Mouse (Mus musculus) G1E (cell line): ENCODE measurements at regions not wholly inside any gene's neighbourhood (a gene's known extent, or its start where the extent isn't known, plus 50 kb on each side); places are given as distances from the start of the nearest gene placed in this dataset.

Experiments
- ATAC-seq: 2 replicates; pipeline ENCODE4 v1.8.0; 2016; ENCODE audit warnings: mild to moderate bottlenecking; ENCODE audit not compliant: insufficient number of reproducible peaks, poor library complexity, low FRiP score, severe bottlenecking; ENCODE audit errors: extremely low read depth
- DNase-seq: peaks from one replicate; pipeline ENCODE4 v3.0.0; 2012; ENCODE audit warnings: low spot score
- H3K27me3 ChIP-seq: 2 replicates; pipeline ENCODE4 v1.6.1; 2012; ENCODE audit warnings: mild to moderate bottlenecking, low read length, inconsistent platforms; ENCODE audit not compliant: insufficient read depth
- H3K36me3 ChIP-seq: replicated peaks from 2 replicates; pipeline ENCODE3; 2012; ENCODE audit warnings: mild to moderate bottlenecking, inconsistent platforms
- H3K4me1 ChIP-seq: 2 replicates; pipeline ENCODE4 v1.6.1; 2012; ENCODE audit warnings: low read depth, low read length, inconsistent platforms, mixed read lengths; ENCODE audit not compliant: insufficient read depth
- H3K4me3 ChIP-seq: 2 replicates; pipeline ENCODE4 v1.5.1; 2012; ENCODE audit warnings: low read depth, mild to moderate bottlenecking, inconsistent platforms, low read length, moderate library complexity, mixed read lengths
- H3K9me3 ChIP-seq: replicated peaks from 2 replicates; pipeline ENCODE4 v1.6.1; 2012; ENCODE audit warnings: inconsistent platforms
- CTCF ChIP-seq: IDR thresholded peaks from 2 replicates; pipeline ENCODE4 v1.5.1; 2012; ENCODE audit warnings: low read depth, low read length, inconsistent platforms, mixed read lengths
- GATA1 ChIP-seq: IDR thresholded peaks from 2 replicates; pipeline ENCODE4 v1.6.1; 2012; ENCODE audit warnings: borderline replicate concordance, low read length, inconsistent platforms, mixed read lengths
- GATA2 ChIP-seq: IDR thresholded peaks from 2 replicates; pipeline ENCODE4 v1.6.1; 2012; ENCODE audit warnings: low read depth, low read length, inconsistent platforms, borderline replicate concordance
- POLR2AphosphoS5 ChIP-seq: IDR thresholded peaks from 2 replicates; pipeline ENCODE4 v1.6.1; 2012; ENCODE audit warnings: low read depth, low read length, inconsistent platforms; ENCODE audit not compliant: insufficient replicate concordance
- TAL1 ChIP-seq: conservative IDR thresholded peaks from 2 replicates; pipeline ENCODE4 v1.6.1; 2012; ENCODE audit warnings: low read depth, low read length, inconsistent platforms, mixed read lengths

- no peaks in the 10 kb centered on the region for H3K9me3 ChIP-seq
- TF ChIP-seq GATA2, result no peak
- TF ChIP-seq GATA1, result no peak
- no peak for TF ChIP-seq POLR2AphosphoS5
- no peak for TF ChIP-seq TAL1
- no peak for TF ChIP-seq CTCF
- H3K27me3 ChIP-seq, result peaks cover 8% of the 10 kb centered on the region
- H3K4me3 ChIP-seq, result no peak overlapping the region
- no peaks in the 10 kb centered on the region for H3K36me3 ChIP-seq
- no peak for DNase-seq
- H3K4me1 ChIP-seq, result peaks cover 13% of the 10 kb centered on the region
- ATAC-seq, result no peak
These were observed 522.2 kb upstream of the Cited2 start for GRCm38 (mm10) chr10:17200524-17201426.

GRCm38 (mm10) chr10:17201427-17201745 lies 521.6 kb upstream of the Cited2 start:
- no peak overlapping the region for H3K4me3 ChIP-seq
- ATAC-seq (no peak), DNase-seq (no peak)
- peaks cover 3% of the 10 kb centered on the region for H3K27me3 ChIP-seq
- no peaks in the 10 kb centered on the region for H3K9me3 ChIP-seq
- H3K4me1 ChIP-seq, result peaks cover 8% of the 10 kb centered on the region
- H3K36me3 ChIP-seq, result no peaks in the 10 kb centered on the region
- no peak for TF ChIP-seq GATA2
- no peak for TF ChIP-seq CTCF
- TF ChIP-seq TAL1, result no peak
- no peak for TF ChIP-seq POLR2AphosphoS5
- TF ChIP-seq GATA1, result no peak

- Histone ChIP-seq H3K36me3 (no peaks in the 10 kb centered on the region), H3K27me3 (peaks cover 3% of the 10 kb centered on the region), H3K4me3 (no peak overlapping the region), H3K9me3 (no peaks in the 10 kb centered on the region), H3K4me1 (peaks cover 7% of the 10 kb centered on the region)
- TF ChIP-seq CTCF (no peak), POLR2AphosphoS5 (no peak), GATA1 (no peak), GATA2 (no peak)
- ATAC-seq, result no peak
- DNase-seq, result no peak
These were observed 520.2 kb upstream of the Cited2 start for GRCm38 (mm10) chr10:17202556-17203415.

GRCm38 (mm10) chr10:17203416-17204110 lies 519.5 kb upstream of the Cited2 start:
- Histone ChIP-seq H3K9me3 (no peaks in the 10 kb centered on the region), H3K36me3 (no peaks in the 10 kb centered on the region), H3K4me1 (peaks cover 7% of the 10 kb centered on the region), H3K27me3 (peaks cover 7% of the 10 kb centered on the region), H3K4me3 (no peak overlapping the region)
- TF ChIP-seq POLR2AphosphoS5, result no peak
- TF ChIP-seq GATA1, result no peak
- TF ChIP-seq TAL1, result no peak
- no peak for TF ChIP-seq CTCF
- TF ChIP-seq GATA2, result no peak
- ATAC-seq, result no peak
- DNase-seq, result no peak

- DNase-seq (no peak), ATAC-seq (no peak)
- H3K27me3 ChIP-seq, result peaks cover 7% of the 10 kb centered on the region
- no peaks in the 10 kb centered on the region for H3K36me3 ChIP-seq
- no peak overlapping the region for H3K4me3 ChIP-seq
- no peak for TF ChIP-seq GATA2
- no peak for TF ChIP-seq CTCF
- TF ChIP-seq POLR2AphosphoS5, result no peak
- no peak for TF ChIP-seq TAL1
- TF ChIP-seq GATA1, result no peak
- H3K9me3 ChIP-seq, result no peaks in the 10 kb centered on the region
- H3K4me1 ChIP-seq, result peaks cover 7% of the 10 kb centered on the region
These were observed 518.9 kb upstream of the Cited2 start for GRCm38 (mm10) chr10:17204153-17204552.

- H3K9me3 ChIP-seq, result no peaks in the 10 kb centered on the region
- peaks cover 4% of the 10 kb centered on the region; the same call in 1 of the 2 replicates for H3K27me3 ChIP-seq
- H3K4me3 ChIP-seq, result no peak overlapping the region
- TF ChIP-seq CTCF (no peak), GATA2 (no peak), GATA1 (no peak), POLR2AphosphoS5 (no peak), TAL1 (no peak)
- no peaks in the 10 kb centered on the region for H3K36me3 ChIP-seq
- no peak for DNase-seq
- H3K4me1 ChIP-seq, result no peaks in the 10 kb centered on the region
- no peak for ATAC-seq
These were observed 510.3 kb upstream of the Cited2 start for GRCm38 (mm10) chr10:17212551-17213309.
